Mouse (Mus musculus) retina, postnatal 7 days (tissue): ENCODE data around the gene Cyp2g1.
"Not testable (repeated sequence)": the region's sequence is repeated elsewhere in the genome, so short reads cannot be mapped to it uniquely, and the experiment has no call there.

Experiments
- DNase-seq: peaks from one replicate; pipeline ENCODE4 v3.0.0-alpha.2; 2012; ENCODE audit warnings: low read depth, low spot score

Cyp2g1 gene

DNA sequence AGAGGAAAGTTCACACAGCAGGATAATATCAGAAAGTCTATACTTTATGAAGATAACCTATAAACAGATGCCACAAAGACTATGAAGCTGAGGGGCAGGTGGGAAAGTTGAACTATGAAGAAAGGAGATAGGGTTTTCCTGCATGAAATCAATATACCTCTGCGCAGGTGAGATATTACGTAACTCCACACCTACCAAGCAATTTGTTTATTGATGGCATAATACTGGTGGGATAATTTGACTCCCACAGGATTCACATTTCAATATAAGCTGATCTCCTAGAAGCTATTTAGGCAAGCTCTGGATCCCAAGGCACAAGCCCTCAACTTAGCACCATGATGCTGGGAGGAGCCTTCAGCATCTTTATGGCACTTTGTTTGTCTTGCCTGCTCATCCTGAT lies at the start of gene Cyp2g1:
TSS of gene Cyp2g1 (plus strand) at position 301 of the 400 bp plus-strand sequence.
- no peak for DNase-seq

GRCm38 (mm10) chr7:26767084-26767483 lies 41.6 kb upstream of the Cyp2g1 start:
- no peak for DNase-seq

- no peak for DNase-seq
Measured at GRCm38 (mm10) chr7:26769881-26770470, 38.7 kb upstream of the Cyp2g1 start.

GRCm38 (mm10) chr7:26772866-26773586 lies 35.7 kb upstream of the Cyp2g1 start:
- no peak for DNase-seq

DNA sequence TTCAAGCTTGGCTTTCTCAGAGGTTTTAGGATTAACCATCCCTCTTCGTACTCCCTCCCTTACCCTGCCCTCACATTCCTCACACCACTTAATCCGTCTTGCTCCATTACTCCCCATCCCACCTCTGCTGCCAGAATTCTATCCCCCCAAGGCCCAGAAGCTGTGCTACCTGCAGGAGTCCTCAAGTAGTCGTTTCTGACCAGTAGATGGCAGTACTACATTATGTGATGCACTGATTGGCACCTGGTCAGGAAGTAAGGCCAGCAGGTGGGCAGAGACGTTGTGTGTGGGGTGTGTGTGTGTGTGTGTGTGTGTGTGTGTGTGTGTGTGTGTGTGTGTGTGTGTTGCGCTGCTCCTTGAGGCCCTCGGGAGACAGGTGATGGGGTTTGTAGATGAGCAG lies 32.8 kb upstream of the Cyp2g1 start:
- no peak for DNase-seq

GRCm38 (mm10) chr7:26777806-26778205 lies 30.9 kb upstream of the Cyp2g1 start:
- DNase-seq = no peak

DNA sequence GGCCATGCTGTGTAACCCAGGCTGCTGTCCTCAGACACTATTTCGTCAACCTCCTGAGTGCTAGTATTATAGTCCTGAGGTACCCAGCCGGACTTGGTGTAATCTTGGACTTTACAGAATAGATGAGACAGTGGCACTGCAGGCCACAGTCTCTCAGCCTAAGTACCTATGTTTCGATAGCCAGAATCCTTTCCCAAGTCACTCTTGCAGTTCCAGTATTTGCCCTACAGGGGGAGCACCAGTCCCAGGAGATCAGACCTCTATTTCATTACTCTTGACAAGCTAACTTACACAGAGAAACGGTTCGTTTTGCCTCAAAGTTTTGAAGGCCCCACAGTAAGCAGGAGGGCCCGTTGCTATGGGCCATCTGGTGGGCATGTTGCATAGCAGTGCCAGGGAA lies 30.2 kb upstream of the Cyp2g1 start:
- no peak for DNase-seq

GRCm38 (mm10) chr7:26779799-26780416 lies 28.8 kb upstream of the Cyp2g1 start:
- DNase-seq = no peak

GRCm38 (mm10) chr7:26780510-26780909 lies 28.2 kb upstream of the Cyp2g1 start:
- DNase-seq = no peak

DNA sequence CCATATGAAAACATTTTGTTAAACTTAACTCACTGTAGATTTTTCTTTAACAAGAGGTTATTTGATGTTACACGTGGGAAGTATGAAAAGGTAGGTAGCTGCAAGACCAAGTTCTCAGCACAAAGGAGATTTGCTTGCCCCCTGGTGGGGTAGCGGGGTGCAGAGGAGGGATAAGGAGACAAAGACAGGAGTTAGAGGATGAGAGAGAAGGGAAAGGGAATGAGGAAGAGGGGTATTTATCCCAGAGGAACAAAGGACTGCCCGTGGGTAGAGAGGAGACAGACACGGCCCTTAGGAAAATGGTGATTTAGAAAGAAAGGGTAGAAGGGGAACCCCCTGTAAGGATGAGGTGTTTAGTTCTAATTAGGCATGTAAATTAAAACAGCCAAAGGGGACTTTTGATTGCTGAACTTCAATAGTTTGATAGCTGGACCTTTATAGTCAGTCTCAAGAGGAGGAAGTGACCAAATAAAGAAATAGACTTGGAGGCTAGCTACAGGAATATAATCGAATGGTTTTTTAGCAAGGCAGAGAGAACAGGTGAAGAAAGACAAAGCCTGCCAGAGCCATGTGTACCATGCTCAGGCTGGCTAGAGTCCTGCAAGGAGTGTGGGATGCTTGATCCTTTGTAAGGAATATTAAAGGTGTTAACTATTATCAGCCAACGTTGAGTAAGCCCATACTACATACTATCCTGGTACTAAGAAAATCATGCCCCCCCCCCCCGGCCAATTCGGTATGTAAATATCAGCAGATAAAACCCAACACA lies 27.5 kb upstream of the Cyp2g1 start:
- no peak for DNase-seq

DNA sequence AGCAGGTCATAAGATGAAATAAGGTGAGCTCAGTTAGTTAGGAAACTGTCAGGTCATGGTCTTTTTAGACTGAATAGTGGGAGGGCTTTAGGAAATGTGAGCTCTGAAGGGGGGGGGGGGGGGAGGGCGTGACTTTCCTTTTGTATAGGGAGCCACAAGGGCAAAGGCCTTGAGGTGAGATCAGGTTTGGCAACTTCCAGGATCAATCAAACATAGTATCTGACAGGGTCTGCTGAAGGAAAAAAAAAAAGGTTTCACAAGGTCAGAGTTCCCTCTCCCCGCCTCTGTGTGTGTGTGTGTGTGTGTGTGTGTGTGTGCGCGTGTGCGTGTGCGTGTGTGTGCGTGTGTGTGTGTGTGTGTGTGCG lies 26.9 kb upstream of the Cyp2g1 start:
- no peak for DNase-seq

GRCm38 (mm10) chr7:26783163-26783562 lies 25.5 kb upstream of the Cyp2g1 start:
- DNase-seq = no peak

- not testable (repeated sequence) for DNase-seq
Measured at GRCm38 (mm10) chr7:26786013-26786412, 22.7 kb upstream of the Cyp2g1 start.

DNA sequence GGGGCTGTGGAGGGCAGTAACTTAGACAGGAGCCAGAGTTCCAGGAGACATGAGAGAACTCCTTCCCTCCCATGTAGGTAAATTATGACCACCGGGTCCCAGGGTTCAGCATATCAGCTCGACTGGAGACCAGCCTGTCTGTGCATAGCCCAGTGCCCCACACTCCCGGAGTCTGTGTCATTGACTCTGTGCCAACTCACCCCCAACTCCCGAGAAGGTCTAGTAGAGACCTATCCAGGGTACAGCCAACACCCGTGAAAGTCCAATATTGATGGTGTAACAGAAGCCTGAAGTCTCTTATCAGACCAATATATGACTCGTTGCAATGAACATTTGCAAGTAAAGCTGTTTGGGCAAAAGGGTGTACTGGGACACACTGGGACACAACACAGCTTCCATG lies 18.7 kb upstream of the Cyp2g1 start:
- no peak for DNase-seq

DNA sequence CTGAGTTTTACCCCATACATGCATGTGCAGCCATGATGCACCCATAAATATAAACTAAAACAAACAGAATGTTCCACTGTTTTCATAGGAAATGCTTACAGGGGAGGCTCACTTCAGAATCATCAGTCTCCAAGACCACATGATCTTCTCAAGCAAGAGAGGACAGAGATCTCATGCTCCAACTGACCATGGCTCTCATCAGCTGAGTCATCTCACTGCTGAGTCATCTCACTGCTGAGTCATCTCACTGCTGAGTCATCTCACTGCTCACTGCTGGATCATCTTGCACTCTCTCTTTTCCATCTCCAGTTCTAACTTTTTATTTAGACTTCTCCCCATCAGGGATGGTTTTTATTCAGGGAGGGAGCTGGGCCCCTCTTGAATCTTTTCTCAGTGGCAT lies 8.6 kb upstream of the Cyp2g1 start:
- DNase-seq = no peak

DNA sequence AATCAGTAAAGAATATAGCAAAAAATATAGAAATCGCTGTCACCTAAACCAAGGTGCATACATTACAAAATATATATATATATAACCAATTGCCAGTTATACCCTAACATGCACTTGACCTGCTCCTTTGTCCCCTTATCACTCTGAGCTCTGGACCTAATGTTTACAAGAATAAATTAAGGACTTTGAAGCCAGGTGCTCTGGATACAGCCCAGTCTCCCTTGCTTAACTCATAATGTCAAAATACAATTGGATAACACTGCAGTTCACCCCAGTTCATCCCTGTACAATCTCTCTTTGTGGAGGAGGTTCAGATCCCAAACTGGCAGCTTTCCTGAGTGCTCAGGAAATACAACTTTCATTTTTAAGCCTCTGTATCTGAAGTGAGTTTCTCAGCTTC lies 7.7 kb upstream of the Cyp2g1 start:
- DNase-seq = no peak

DNA sequence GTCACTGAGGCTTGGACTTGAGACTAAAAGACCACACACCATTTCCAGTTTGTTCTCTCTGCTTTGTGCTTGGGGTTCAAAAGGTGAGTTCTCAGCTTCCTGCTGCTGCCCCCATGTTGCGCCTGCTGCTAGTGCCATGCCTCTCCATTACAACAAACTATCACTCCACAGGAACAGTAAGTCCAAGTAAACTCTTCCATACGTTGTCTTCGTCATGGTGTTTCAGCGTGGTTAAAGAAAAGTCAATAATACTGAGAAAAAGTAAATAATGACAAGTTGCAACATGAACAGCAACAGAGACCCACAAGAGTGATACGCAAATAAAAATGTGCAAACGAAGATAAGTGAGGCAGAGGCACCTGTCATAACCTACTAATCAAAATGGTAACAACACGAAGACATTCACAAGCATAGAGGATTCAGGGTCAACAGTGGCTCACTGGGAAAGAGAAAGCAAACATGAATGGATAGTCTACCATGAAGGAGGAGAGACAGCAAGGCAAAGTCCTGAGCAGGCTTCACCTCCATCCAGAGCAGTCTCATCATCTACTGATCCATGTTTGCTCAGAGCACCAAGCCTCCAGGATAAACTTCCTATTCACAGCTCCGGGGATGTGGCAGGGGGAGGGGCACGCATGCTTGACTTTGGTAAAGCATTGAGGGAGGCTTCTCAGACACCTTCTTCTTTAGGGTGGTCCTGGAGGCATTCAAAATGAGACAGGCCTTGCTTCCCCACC lies 23.0 kb downstream of the Cyp2g1 start:
- not testable (repeated sequence) for DNase-seq

DNA sequence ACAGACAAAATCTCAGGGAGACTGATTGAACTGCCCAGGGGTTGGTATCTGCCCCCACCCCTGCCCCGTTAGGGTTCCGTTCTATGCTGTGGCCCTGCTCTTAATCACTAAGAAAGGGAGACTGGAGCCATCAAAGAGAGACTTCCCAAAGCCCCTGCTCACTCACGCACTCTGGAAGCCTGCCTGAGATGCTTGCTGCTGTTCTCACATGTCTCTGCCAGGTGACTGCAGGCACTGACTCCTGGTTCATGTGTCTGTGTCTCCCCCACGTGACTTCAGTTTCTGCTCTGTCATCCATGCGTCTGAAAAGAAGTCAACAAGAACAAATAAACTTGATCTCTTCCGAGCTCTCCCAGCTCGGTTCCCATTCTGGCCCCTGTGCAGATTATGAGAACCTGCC lies 24.0 kb downstream of the Cyp2g1 start:
- DNase-seq = not testable (repeated sequence)

GRCm38 (mm10) chr7:26835059-26835458 lies 26.4 kb downstream of the Cyp2g1 start, which contains the start of gene Cyp2a5:
Cyp2a5 (plus strand) TSS chr7:26835305.
- DNase-seq = not testable (repeated sequence)

DNA sequence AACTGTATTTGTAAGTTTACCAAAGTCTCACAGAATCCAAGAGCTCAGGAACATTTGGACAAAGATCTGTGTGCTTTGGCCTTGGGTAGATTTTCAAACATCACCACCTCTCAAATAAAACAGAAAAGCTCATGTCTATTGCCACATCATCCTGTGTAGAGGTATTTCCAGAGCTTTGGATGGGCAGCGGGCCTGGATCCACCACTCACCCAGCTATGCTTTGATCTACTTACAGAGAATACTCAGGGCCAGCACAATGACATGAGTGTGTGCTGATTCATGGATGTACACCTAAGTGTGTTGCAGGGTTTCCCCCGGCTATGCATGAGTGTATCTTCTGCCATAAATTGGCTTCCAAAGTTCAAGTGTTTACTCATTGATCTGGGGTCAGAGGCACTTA lies 34.7 kb downstream of the Cyp2g1 start:
- not testable (repeated sequence) for DNase-seq

DNA sequence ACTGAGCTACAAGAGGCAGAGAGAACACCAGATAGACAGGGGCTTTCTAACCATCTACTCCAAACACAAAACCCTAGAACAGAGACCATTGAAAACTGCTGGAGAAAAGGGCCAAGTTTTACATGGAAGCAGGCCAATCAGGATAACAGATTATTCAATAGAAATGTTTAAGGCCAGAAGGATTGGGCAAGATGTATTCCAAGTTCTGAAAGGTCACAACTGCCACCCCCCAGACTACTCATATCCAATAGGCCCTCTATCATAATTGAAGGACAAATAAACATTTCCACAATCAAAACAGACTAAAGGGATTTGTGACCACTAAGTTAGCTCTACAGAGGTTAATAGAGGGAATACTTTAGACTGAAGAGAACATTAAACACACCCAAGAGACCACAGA lies 41.4 kb downstream of the Cyp2g1 start:
- not testable (repeated sequence) for DNase-seq
